Mouse (Mus musculus) Muller cell, postnatal 12 days (primary cell): ENCODE data around the gene Lrrc27.

Source experiments
- DNase-seq: peaks from one replicate; pipeline ENCODE4 v3.0.0-alpha.2; 2015; ENCODE audit errors: inconsistent ontology term

The Lrrc27 gene

GRCm38 (mm10) chr7:139214160-139214559 is 1.4 kb downstream of the Lrrc27 start:
- DNase-seq: no peak

DNA sequence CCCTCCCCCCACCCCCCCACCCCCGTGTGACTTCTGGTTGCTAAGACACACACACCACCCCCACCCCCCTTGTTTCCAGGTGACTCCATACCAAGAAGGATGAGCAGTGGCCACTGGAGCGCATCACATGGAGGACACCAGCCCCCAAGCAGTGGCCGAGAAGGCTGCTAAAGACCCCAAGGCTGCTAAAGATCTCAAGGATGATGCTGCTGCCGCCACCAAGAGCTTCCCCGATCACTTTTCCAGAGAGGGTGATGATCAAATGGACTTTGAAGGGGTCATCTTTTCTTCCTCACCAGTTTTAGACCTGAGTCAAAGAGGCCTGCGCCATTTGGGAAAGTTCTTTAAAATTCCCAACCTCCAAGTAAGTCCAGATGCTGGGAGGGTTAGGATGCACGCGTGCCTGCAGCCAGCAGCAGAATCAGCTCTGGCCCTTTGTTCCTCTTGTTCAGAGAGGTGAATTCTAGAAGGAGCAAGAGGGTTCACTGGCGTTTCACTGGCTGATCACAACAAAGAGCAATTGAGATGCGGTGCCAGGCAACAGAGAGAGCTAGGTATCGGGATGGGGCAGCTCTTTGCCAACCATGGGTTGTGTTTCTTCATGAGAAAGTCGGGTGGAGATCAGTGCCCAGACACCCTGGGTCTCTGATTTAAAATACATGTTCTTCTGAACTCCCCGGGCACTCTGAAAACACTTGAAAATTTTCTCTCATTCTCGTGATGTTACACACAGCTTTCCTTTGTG is 2.0 kb downstream of the Lrrc27 start:
- no peak for DNase-seq

DNA sequence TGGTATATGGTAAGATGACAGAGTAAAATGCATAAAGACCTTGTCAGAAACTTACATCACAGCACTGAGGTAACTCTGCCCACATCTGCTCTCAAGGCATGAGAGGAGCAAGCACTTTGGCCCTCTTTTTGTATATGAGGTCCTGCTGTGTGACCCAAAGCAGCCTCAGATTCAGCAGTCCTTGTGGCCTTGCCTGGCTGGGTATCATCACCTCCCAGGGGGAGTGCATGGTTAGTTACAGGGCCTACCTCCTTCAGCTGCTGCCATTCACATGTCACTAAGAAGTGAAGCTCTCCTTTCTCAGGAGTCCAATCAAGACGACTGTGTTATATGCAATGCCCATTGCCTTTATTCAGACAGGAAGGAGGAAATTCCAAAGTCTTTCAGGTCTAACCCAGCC is 2.7 kb downstream of the Lrrc27 start:
- no peak for DNase-seq

GRCm38 (mm10) chr7:139215946-139216345 is 3.2 kb downstream of the Lrrc27 start:
- DNase-seq: no peak

GRCm38 (mm10) chr7:139216464-139216863 is 3.7 kb downstream of the Lrrc27 start:
- no peak for DNase-seq

DNA sequence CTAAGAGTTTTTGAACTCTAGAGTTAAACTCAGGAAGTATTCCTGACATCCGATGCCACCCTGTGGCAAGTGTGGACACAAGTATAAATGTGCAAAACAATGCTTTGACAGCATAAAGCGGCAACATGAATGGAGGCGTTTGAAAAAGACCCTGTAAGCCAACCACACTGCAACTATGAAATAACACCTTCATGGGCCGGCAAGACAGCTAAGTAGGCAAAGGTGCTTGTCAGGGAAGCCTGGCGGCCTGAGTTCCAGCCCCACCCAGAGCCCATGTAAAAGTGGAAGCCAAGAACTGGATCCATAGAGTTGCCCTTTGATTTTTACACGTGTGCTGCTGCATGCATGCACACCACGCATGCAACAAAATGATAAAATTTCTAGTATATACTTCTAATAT is 4.3 kb downstream of the Lrrc27 start:
- DNase-seq: no peak

DNA sequence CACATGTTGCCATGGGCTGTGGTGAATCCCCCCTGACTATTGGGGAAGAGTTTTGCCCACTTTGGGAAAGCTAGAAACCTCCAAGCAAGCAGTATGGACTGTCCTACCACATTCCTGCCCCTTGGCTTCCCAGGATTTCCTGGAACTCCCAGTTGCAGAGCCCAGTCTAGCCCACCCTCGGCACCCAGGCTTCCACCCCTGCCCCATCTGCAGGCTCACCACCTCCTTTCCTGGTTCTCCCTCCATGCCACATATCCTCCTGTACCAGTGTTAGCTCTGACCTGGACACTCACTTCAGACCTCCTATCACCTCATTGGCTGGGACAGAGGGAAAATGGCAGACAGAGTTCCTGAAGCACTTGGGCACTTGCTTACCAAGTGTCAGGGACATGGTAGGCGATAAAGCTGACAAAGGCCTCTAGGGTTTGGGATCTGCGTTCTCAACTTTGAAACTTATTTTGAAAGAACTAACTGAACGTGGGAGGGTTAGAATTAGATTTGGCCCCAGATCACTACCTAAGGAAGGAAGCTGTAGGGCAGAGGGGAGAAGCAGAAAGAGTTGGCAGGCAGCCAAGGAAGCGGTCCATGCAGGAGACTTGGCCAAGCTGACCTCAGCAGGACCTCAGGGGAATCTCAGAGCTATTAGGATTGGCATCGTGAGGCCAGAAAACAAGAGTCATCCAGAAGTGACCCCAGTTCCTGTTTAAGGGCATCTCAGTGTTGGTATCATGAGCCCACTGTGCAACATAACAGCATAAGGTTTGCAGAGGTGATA is 6.0 kb downstream of the Lrrc27 start:
- DNase-seq: no peak

- peak; percentile 40 for DNase-seq
Measured at GRCm38 (mm10) chr7:139219486-139219885, 6.7 kb downstream of the Lrrc27 start.

DNA sequence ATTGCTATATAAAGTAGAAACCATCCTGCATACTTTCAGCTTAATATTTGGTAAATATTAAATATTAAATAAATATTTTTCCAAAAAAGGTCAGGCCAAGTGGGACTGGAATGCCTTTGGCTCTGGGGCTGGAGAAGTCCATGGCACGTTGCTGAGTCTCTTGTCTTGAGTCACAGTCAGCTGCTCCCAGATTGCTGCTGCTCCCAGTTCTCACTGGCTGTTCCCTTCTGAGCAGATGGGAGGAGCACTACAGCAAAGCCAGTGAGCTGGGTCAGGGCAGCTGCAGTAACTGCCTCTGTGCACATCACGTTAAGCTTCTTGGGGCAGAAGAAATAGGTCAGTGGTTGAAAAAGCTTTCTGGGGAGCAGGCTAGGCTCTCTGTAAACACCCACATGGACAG is 7.5 kb downstream of the Lrrc27 start:
- DNase-seq: peak; percentile 78

- no peak for DNase-seq
Measured at GRCm38 (mm10) chr7:139221072-139221471, 8.3 kb downstream of the Lrrc27 start.

DNA sequence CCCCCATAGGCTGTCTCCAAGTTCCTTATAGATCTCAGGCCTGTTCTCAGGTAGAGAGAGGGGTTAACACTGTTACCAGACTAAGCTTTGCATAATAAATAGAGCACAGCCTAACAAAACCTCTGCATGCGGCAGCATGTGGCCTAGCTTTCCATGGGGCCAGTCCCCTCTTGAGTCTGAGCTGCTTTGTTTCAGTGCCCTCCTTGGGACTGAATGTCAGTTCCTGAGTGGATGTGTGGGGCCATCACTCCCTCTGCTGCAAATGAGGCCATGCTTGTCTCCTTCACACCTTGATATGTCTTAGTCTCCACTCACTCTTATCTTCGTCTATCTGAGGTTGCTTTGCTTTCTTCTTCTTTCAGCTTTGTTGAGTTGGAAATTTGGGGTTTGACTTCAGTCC is 9.1 kb downstream of the Lrrc27 start:
- DNase-seq: no peak

DNA sequence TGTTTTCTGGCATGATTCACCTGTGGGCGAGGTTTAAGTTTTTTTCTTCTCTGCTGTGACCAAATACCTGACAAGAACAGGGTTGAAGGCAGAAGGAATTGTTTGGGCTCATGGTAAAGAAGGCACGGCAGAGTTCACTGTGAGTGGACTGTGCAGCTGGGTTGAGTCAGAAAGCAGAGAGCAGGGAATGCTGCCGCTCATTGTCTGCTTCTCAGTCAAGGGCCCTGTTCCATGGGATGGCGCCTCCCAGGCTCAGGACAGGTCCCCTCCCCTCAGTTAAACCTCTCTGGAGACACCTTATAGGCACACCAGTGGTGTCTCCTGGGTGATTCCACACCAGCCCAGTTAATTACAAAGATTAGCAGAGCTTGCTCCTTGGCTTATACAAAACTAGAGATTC is 9.6 kb downstream of the Lrrc27 start:
- no peak for DNase-seq

DNA sequence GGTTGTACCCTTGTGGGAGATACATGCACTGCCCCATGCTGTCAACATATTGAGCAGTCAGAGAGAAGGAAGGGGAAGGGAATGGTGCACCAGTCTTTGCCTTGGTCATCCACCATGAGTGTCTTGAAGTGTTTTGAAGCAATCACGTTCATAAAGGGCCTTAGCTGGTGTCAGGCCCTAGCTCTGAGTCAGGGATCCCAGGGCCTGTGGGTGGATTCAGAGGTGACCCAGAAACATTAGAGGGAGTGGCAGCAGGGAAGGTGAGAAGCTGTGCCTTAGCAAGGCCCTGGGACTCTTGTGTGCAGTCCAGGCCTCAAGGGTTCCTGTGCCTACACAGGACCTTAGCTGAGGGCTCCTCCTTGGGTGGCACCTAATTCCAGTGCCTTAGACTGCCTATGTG is 11.3 kb downstream of the Lrrc27 start:
- DNase-seq: no peak

- no peak for DNase-seq
Measured at GRCm38 (mm10) chr7:139224725-139225124, 11.9 kb downstream of the Lrrc27 start.

DNA sequence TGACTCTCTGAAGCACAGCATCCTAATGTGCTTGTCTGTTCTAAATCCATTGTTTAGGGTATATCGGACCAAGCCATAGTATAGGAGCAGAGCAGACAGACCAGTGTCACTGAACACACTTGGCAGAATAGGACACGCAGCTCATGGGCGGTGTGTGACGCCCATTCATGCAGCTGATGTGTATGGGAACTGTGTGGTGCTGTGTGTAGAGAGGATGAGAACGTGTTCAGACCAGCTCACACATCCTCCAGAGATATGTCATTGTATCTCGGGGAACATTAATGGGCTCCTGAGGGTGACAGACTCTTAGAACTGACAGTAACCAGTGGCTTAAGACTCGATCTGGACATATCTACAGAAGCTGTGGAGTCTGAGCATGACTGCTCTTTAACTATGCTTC is 13.6 kb downstream of the Lrrc27 start:
- no peak for DNase-seq

DNA sequence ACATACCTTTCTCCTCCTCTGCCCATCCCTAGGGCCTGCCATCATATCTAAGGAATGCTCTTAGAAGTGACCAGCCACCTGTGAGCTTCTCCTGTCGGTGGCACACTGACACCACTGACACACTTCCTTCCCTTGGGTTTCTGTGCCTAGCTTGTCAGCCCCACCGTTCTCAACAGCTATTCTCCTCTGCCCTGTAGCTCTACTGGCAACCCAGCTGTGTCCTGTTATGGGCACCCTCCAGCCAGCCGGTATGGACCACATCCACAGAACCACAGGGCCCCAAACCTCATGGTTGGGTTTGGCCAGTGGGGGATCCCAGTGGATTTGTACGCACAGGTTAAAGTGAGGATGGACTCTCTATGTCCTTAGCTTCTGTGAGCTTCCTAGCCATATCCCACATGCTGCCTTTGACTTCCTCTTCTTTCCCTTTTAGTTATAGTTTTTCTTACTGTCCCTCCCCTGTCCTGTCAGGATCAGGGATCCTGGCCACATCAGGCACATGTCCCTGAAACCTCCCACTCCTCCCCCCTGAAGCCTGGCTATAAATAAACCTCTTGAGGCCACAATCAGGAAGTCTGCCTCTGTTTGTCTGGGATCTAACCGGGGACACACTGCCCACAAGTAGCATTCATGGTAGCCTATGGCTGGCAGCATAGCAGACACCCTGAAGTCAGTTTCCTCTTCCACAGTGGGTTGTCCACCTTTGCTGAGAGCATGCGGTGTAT is 15.8 kb downstream of the Lrrc27 start:
- no peak for DNase-seq

GRCm38 (mm10) chr7:139229837-139230236 is 17.0 kb downstream of the Lrrc27 start:
- DNase-seq: no peak

GRCm38 (mm10) chr7:139230241-139230640 is 17.5 kb downstream of the Lrrc27 start:
- no peak for DNase-seq

- peak; percentile 82 for DNase-seq
Measured at GRCm38 (mm10) chr7:139233714-139234113, 20.9 kb downstream of the Lrrc27 start.

DNA sequence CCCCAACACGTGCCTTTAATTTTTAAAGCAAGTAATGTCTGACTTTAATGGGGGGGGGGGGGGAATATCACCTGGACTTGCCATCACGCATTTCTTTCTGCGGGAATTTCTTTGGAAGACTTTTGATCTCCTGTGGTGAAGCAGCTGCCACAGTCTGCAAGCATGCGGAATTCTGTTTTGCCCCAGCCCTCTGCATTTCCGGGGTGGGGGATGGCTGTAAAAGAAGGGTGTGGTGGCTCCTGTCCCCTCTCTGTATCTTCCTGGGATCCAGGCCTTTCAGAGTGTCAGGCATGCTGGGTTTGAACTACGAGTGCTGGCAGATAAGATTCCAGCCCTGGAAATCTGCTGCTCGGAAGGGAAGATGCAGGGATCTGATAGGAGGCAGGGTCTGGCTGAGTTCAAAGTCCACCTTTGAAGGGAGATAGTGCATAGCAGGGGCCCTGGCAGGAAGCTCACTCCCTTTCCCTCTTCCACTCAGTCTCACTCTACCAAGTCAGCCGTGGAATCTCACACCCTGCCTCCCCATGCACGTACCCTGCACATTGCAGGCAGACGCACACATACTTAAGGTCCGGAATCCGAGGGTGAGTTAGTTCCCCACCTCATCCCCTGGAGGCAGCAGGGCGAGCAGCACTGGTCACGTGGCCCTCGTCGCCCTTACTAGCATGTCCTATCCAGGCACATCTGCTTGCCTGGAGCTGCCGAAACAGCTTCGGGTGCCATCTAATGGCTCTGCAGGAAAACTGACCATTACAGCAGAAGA is 21.8 kb downstream of the Lrrc27 start:
- DNase-seq: peak; percentile 48

DNA sequence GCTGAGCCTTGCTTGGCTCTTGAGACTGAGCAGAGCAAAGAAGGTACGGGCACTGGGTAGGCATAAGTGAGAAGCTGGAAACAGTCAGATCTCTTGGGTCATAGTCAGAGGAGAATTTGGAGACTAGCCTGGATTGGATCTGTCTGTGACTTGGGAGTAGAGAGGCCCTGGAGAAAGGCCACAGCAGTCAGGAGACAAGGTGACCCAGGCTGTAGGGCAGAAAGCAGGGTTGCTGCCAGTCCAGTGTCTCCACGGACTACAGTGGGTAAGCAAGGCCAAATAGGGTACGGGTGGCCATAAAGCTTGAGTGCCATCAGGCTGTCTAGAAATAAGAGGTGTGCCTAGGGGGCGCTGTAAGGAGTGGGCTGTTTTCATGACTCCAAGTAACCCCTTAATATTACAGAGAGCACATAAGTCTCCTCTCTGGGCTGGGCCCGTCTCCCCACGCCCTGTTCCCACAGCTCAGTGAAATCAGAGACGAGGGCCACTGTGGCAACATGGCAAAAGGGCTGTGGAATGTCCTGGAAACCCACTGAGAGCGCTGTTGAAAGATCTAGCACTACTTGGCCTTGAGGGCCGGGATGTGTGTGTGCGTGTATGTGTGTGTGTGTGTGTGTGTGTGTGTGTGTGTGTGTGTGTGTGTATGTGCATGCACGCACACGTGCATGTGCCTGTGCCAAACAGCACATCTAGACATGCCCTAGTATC is 23.0 kb downstream of the Lrrc27 start:
- no peak for DNase-seq
